ENCODE assay signal across 22 mouse cellular contexts in the genomic region with DNA sequence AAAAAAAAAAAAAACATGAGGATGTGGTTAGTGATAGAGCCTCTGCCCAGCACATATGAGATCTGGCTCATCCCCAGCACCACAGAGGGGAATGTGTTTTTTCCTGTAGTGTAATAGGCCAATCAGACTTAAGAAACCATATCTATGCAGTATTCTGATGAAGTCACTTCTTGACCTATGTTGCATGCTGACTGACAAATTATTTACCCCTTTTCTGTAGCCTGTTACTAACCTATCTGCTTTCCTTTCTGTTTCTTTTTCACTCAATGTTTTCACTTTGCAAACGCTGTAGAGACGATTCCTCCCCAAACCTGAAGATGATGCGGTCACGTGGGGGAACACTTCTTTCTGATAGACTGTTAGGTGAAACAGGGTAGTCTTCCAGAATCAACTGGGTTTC. TPM values are rescaled to one million over a fixed set of nuclear protein-coding genes. Genes with fewer than 3 reads are reported as not detected.
DNase-seq lines count a peak whose midpoint lies in the region; ATAC-seq and TF ChIP-seq lines count a peak whose summit lies in the region.
"Had no signal": no experiment of that assay in that cellular context is flagged by ENCODE, and none has a peak within 500 bp of the region (broad histone marks: within the 10 kb centered on the region; RNA-seq: fewer than 3 reads in every experiment).

No protein-coding gene starts in this region.

- no peaks in the 10 kb centered on the region for H3K36me3 ChIP-seq in kidney, embryonic 14.5 days (ENCODE audit: control insufficient read depth, insufficient read depth, low read length)
- H3K36me3 ChIP-seq: forebrain, embryonic 15.5 days; limb, embryonic 10.5 days; midbrain, embryonic 15.5 days; stomach, embryonic 15.5 days had no signal

- no peak overlapping the region for H3K9ac ChIP-seq in kidney, embryonic 14.5 days (ENCODE audit: low read depth, low read length)
- H3K9ac ChIP-seq: forebrain, embryonic 15.5 days; midbrain, embryonic 15.5 days; stomach, embryonic 15.5 days had no signal

- ATAC-seq in CD4-positive, CD25-positive, alpha-beta regulatory T cell, adult 4 months: peak; percentile 77
- ATAC-seq in megakaryocyte progenitor cell, adult 5-6 weeks (replicated peaks; ENCODE audit: poor library complexity): peak; percentile 30
- no peak for ATAC-seq in kidney, embryonic 14.5 days (ENCODE audit: low FRiP score, low TSS enrichment)
- ATAC-seq: forebrain, embryonic 15.5 days; hindbrain, postnatal 0 days; midbrain, embryonic 15.5 days had no signal

- H3K4me3 ChIP-seq in bone marrow macrophage, adult 2 months (ENCODE audit: insufficient read depth, low read length): no peak overlapping the region
- no peak overlapping the region for H3K4me3 ChIP-seq in kidney, embryonic 14.5 days (ENCODE audit: low read length)
- H3K4me3 ChIP-seq: erythroblast, embryonic 14.5 days; forebrain, embryonic 15.5 days; layer of hippocampus, adult 2 months; limb, embryonic 10.5 days; midbrain, embryonic 15.5 days; stomach, embryonic 15.5 days had no signal

- peak overlapping the region; percentile 60 for H3K27ac ChIP-seq in bone marrow macrophage, adult 2 months (ENCODE audit: insufficient read depth, low read depth, low read length)
- no peak overlapping the region for H3K27ac ChIP-seq in kidney, embryonic 14.5 days (ENCODE audit: low read depth, low read length)
- H3K27ac ChIP-seq: forebrain, embryonic 15.5 days; hindbrain, postnatal 0 days; layer of hippocampus, adult 2 months; limb, embryonic 10.5 days; midbrain, embryonic 15.5 days; stomach, embryonic 15.5 days had no signal

- H3K4me1 ChIP-seq in bone marrow macrophage, adult 2 months (ENCODE audit: control insufficient read depth, insufficient read depth, low read length): peaks cover 76% of the 10 kb centered on the region
- no peaks in the 10 kb centered on the region for H3K4me1 ChIP-seq in kidney, embryonic 14.5 days (ENCODE audit: control insufficient read depth, insufficient read depth, low read length)
- H3K4me1 ChIP-seq: forebrain, embryonic 15.5 days; limb, embryonic 10.5 days; midbrain, embryonic 15.5 days; stomach, embryonic 15.5 days had no signal

- TF ChIP-seq CTCF in bone marrow macrophage, adult 2 months (IDR thresholded peaks at IDR 0.05; ENCODE audit: low read depth, low read length): no peak

- no peak for TF ChIP-seq POLR2A in bone marrow macrophage, adult 2 months (IDR thresholded peaks at IDR 0.05; ENCODE audit: borderline replicate concordance, low read depth, low read length)

- no peaks in the 10 kb centered on the region for H3K9me3 ChIP-seq in kidney, embryonic 14.5 days (ENCODE audit: control insufficient read depth, low read length)
- H3K9me3 ChIP-seq: forebrain, embryonic 15.5 days; limb, embryonic 10.5 days; midbrain, embryonic 15.5 days; stomach, embryonic 15.5 days had no signal

- DNase-seq in 416B (ENCODE audit: low read depth): peak; percentile 68
- no peak for DNase-seq in left cerebral cortex, postnatal 14 days (ENCODE audit: low spot score in 2 of 2)
- no peak for DNase-seq in thymus, postnatal 25 days
- no peak for DNase-seq in right cerebral cortex, postnatal 36 days (ENCODE audit: low spot score in 2 of 2)
- DNase-seq: cerebellum, adult 11-12 months; cerebellum, postnatal 25 days; heart, postnatal 4 days; lung, adult 2 months; lung, postnatal 36 days; right cerebral cortex, postnatal 14 days had no signal

- WGBS in kidney, embryonic 14.5 days: 95% methylated on average over 4 of the region's 4 CpGs

- intact Hi-C loops in left cerebral cortex, postnatal 14 days (cut with DNase I): no loop called here

- H3K4me2 ChIP-seq in kidney, embryonic 14.5 days (replicated peaks; ENCODE audit: low read depth, low read length): no peak overlapping the region
- H3K4me2 ChIP-seq: forebrain, embryonic 15.5 days; liver, embryonic 11.5 days; midbrain, embryonic 15.5 days; stomach, embryonic 15.5 days had no signal

- no peaks in the 10 kb centered on the region for H3K27me3 ChIP-seq in kidney, embryonic 14.5 days (ENCODE audit: control insufficient read depth, insufficient read depth, low read length)
- H3K27me3 ChIP-seq: forebrain, embryonic 15.5 days; midbrain, embryonic 15.5 days; stomach, embryonic 15.5 days had no signal

RNA-seq across cellular contexts. Expression of gene Actr3, which starts 32.4 kb away (rescaled TPM):
- polyA plus RNA-seq in CD4-positive, CD25-positive, alpha-beta regulatory T cell, adult 4 months (2017; shearing (Covaris generic)): 100 to 1,000 TPM; 428 to 528 TPM
- 624 and 643 TPM in 2 replicates for polyA plus RNA-seq in bone marrow macrophage, adult 2 months (2012; ENCODE audit: insufficient read depth, insufficient read length, missing spikeins)
- 593 and 655 TPM in 2 replicates for total RNA-seq in megakaryocyte progenitor cell, adult 5-6 weeks (2015)
- 974 and 976 TPM in 2 replicates for total RNA-seq in megakaryocyte progenitor cell, adult 5-6 weeks (2017)
- total RNA-seq in left cerebral cortex, postnatal 14 days (2021): 100 to 1,000 TPM; 224 to 226 TPM
- polyA plus RNA-seq in kidney, embryonic 14.5 days (2014; fragmentation: Nextera tagmentation; extraction: Ambion mirVana): 183 and 275 TPM in 2 replicates
